8 mouse cellular contexts compared by ENCODE assay signal in the genomic region with DNA sequence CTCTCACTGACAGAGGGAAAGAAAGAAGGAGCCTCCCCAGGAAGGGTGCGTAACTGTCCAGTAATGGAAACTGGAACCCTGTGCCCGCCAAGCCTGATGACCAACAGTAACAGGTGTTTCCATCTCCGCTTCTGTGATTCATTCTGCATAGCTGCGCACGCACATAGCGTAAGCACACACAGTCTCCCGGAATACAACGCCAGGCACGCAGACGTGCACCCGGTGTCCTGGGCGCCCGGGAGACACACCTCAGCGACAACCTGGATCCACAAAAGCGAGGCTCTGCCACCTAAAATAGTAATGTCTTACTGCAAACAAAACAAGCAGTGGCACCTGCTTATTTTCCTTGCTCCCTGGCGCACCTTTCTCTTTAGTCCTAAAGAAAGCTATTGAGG. TPM values are rescaled to one million over a fixed set of nuclear protein-coding genes. Genes with fewer than 3 reads are reported as not detected.
DNase-seq lines count a peak whose midpoint lies in the region; ATAC-seq and TF ChIP-seq lines count a peak whose summit lies in the region.

No protein-coding gene starts in this region.

- H3K27ac ChIP-seq in forebrain, embryonic 12.5 days, result peak overlapping the region; percentile 90
- H3K27ac ChIP-seq in heart, postnatal 0 days (ENCODE audit: low read depth), result no peak overlapping the region

- WGBS in forebrain, embryonic 12.5 days, result under 1% methylated on average over 16 of the region's 16 CpGs
- WGBS in heart, postnatal 0 days, result 2% methylated on average over 16 of the region's 16 CpGs

- DNase-seq in ovary, postnatal 36 days (ENCODE audit: low spot score), result peak; percentile 23
- DNase-seq in ovary, adult 18-20 months (ENCODE audit: low spot score), result no peak
- DNase-seq in heart, postnatal 0 days (ENCODE audit: low spot score), result no peak
- DNase-seq in left cerebral cortex, adult 11 months (ENCODE audit: low spot score), result peak; percentile 45
- DNase-seq in lung, postnatal 10 days, result peak; percentile 37
- DNase-seq in skeletal muscle tissue, adult 2 months (ENCODE audit: low read depth, low spot score), result peak; percentile 56
- no peak for DNase-seq in thymus, postnatal 0 days (ENCODE audit: low spot score)

- TF ChIP-seq EP300 in heart, postnatal 0 days (IDR thresholded peaks at IDR 0.05; ENCODE audit: low read depth), result no peak

- peaks cover 28% of the 10 kb centered on the region for H3K27me3 ChIP-seq in forebrain, embryonic 12.5 days
- peaks cover 59% of the 10 kb centered on the region for H3K27me3 ChIP-seq in heart, postnatal 0 days (ENCODE audit: control insufficient read depth, insufficient read depth, low read length)

- no peak for TF ChIP-seq CTCF in heart, postnatal 0 days (IDR thresholded peaks at IDR 0.05; ENCODE audit: low read depth)

- peaks cover 30% of the 10 kb centered on the region for H3K4me1 ChIP-seq in forebrain, embryonic 12.5 days
- H3K4me1 ChIP-seq in heart, postnatal 0 days (ENCODE audit: control insufficient read depth, insufficient read depth), result peaks cover 8% of the 10 kb centered on the region; the same call in 1 of the 2 replicates

- H3K36me3 ChIP-seq in forebrain, embryonic 12.5 days (replicated peaks), result no peaks in the 10 kb centered on the region
- H3K36me3 ChIP-seq in heart, postnatal 0 days (replicated peaks; ENCODE audit: control insufficient read depth, insufficient read depth, low read length), result no peaks in the 10 kb centered on the region

- no peaks in the 10 kb centered on the region for H3K9me3 ChIP-seq in forebrain, embryonic 12.5 days
- no peaks in the 10 kb centered on the region for H3K9me3 ChIP-seq in heart, postnatal 0 days (replicated peaks; ENCODE audit: control insufficient read depth, low read length)

- peak overlapping the region; percentile 91 for H3K4me2 ChIP-seq in forebrain, embryonic 12.5 days
- peak overlapping the region; percentile 84 for H3K4me2 ChIP-seq in heart, postnatal 0 days (ENCODE audit: low read depth, low read length)

- H3K4me3 ChIP-seq in forebrain, embryonic 12.5 days (replicated peaks), result peak overlapping the region; percentile 78
- peak overlapping the region; percentile 55 for H3K4me3 ChIP-seq in heart, postnatal 0 days (ENCODE audit: low read depth, low read length)

- peak overlapping the region; percentile 83 for H3K9ac ChIP-seq in forebrain, embryonic 12.5 days
- no peak overlapping the region; the same call in 1 of the 2 replicates for H3K9ac ChIP-seq in heart, postnatal 0 days (replicated peaks; ENCODE audit: low read depth, low read length)

- peak; percentile 72 for ATAC-seq in forebrain, embryonic 12.5 days (ENCODE audit: low FRiP score)
- ATAC-seq in heart, postnatal 0 days (ENCODE audit: insufficient read depth, low read depth), result no peak

RNA-seq across cellular contexts. Expression of gene Ttc9, which starts 0.5 kb away (rescaled TPM):
- 5.7 and 7.6 TPM in 2 replicates for polyA plus RNA-seq in forebrain, embryonic 12.5 days (2016; fragmentation: Nextera tagmentation; extraction: Ambion mirVana)
- total RNA-seq in heart, postnatal 0 days (2014; rRNA removed; ENCODE audit: low replicate concordance), result 7.9 and 10.9 TPM in 2 replicates
- 2.9 and 3.6 TPM in 2 replicates for polyA plus RNA-seq in heart, postnatal 0 days (2015; fragmentation: Nextera tagmentation; extraction: Ambion mirVana)
- 0.13 and 0.44 TPM in 2 replicates for polyA plus RNA-seq in thymus, postnatal 0 days (2015; fragmentation: Nextera tagmentation; extraction: Ambion mirVana)

RNA-seq across cellular contexts. Expression of gene Med6, which starts 35.7 kb away (rescaled TPM):
- 66.5 and 67.5 TPM in 2 replicates for polyA plus RNA-seq in forebrain, embryonic 12.5 days (2016; fragmentation: Nextera tagmentation; extraction: Ambion mirVana)
- 13.5 and 35.6 TPM in 2 replicates for total RNA-seq in heart, postnatal 0 days (2014; rRNA removed; ENCODE audit: low replicate concordance)
- polyA plus RNA-seq in heart, postnatal 0 days (2015; fragmentation: Nextera tagmentation; extraction: Ambion mirVana), result 31.6 and 31.8 TPM in 2 replicates
- polyA plus RNA-seq in thymus, postnatal 0 days (2015; fragmentation: Nextera tagmentation; extraction: Ambion mirVana), result 42.4 and 44.0 TPM in 2 replicates

Comparison
In these comparisons a context has a peak if more than half of its experiments do, and no peak if none do; other contexts are left out.
1. DNase-seq: peak in ovary, postnatal 36 days (single experiment), left cerebral cortex, adult 11 months (single experiment), lung, postnatal 10 days (single experiment) and skeletal muscle tissue, adult 2 months (single experiment); none in ovary, adult 18-20 months (single experiment), heart, postnatal 0 days (single experiment) and thymus, postnatal 0 days (single experiment).